Mouse (Mus musculus) C2C12 (cell line): Measurements from ENCODE around the gene Zkscan2. TPM values are rescaled to one million over a fixed set of nuclear protein-coding genes. Genes with fewer than 3 reads are reported as not detected.

Experiments
- H3K27me3 ChIP-seq: one replicate; pipeline ENCODE4 v1.6.1; 2011; ENCODE audit not compliant: control insufficient read depth, insufficient read depth, insufficient read length
- H3K36me3 ChIP-seq: one replicate; pipeline ENCODE4 v1.6.1; 2011; ENCODE audit not compliant: control insufficient read depth, insufficient read depth
- H3K4me3 ChIP-seq: one replicate; pipeline ENCODE4 v1.5.1; 2011; ENCODE audit warnings: mild to moderate bottlenecking, control low read depth; ENCODE audit not compliant: poor library complexity, insufficient read depth, severe bottlenecking
- H3K79me2 ChIP-seq: one replicate; pipeline ENCODE4 v1.6.1; 2011; ENCODE audit not compliant: control insufficient read depth, insufficient read depth
- H3K79me3 ChIP-seq: one replicate; pipeline ENCODE4 v1.6.1; 2011; ENCODE audit warnings: low read depth, control low read depth
- H3ac ChIP-seq: one replicate; pipeline ENCODE3; 2011; ENCODE audit warnings: low read depth; ENCODE audit not compliant: control insufficient read depth, insufficient read length
- CEBPB ChIP-seq: IDR thresholded peaks from one replicate; pipeline ENCODE4 v1.6.1; 2011; ENCODE audit warnings: low read depth, mild to moderate bottlenecking, control low read depth, moderate library complexity
- CTCF ChIP-seq: IDR thresholded peaks from one replicate; pipeline ENCODE4 v1.5.1; 2011; ENCODE audit not compliant: control insufficient read depth, insufficient read depth, insufficient read length
- FOSL1 ChIP-seq: IDR thresholded peaks from one replicate; pipeline ENCODE4 v1.8.0; 2011; ENCODE audit warnings: mild to moderate bottlenecking, low read length; ENCODE audit not compliant: poor library complexity, insufficient read depth, severe bottlenecking
- MAX ChIP-seq: IDR thresholded peaks from one replicate; pipeline ENCODE4 v1.6.1; 2011; ENCODE audit warnings: mild to moderate bottlenecking, control low read depth
- MYOD1 ChIP-seq: IDR thresholded peaks from one replicate; pipeline ENCODE4 v1.6.1; 2011; ENCODE audit warnings: low read depth; ENCODE audit not compliant: control insufficient read depth, insufficient read length
- MYOG ChIP-seq: IDR thresholded peaks from one replicate; pipeline ENCODE4 v1.6.1; 2011; ENCODE audit not compliant: control insufficient read depth, insufficient read length; ENCODE audit errors: extremely low read depth
- USF1 ChIP-seq: IDR thresholded peaks from one replicate; pipeline ENCODE4 v1.6.1; 2011; ENCODE audit warnings: low read depth, mild to moderate bottlenecking, control low read depth, moderate library complexity
- polyA plus RNA-seq: library from polyadenylated mRNA; unstranded; fragments of >200 nt; fragmentation: generic; extraction: Trizol; gene quantifications from one replicate; pipeline ENCODE4 v1.2.1, GENCODE M21; 2012; ENCODE audit warnings: missing spikeins

Gene Zkscan2
- polyA plus RNA-seq, 1 experiment, result not detected

DNA sequence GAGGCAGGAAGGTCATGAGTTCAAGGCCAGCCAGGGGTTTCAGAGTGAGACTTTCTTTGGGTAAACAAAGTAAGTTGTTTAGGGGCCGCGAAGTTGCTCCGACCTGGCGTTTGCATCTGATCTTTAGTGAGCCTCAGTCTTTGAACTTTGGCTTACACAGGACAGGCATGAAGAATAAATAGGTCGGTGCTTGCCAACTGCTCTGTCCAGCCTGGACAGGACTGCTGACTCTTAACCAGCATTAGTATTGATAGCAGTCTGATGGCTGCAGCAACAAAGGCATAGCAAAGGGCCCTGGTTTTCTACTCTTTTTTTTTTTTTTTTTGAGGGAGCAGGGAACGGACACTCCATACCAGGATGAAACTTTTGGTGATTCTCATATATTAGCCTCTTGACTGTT is 47.7 kb downstream of the Zkscan2 start:
- Histone ChIP-seq H3K4me3 (no peak overlapping the region), H3K27me3 (no peaks in the 10 kb centered on the region), H3K79me3 (no peaks in the 10 kb centered on the region), H3ac (no peak overlapping the region), H3K36me3 (no peaks in the 10 kb centered on the region), H3K79me2 (no peaks in the 10 kb centered on the region)
- no peak for TF ChIP-seq USF1
- no peak for TF ChIP-seq FOSL1
- TF ChIP-seq CEBPB, result no peak
- no peak for TF ChIP-seq MAX
- TF ChIP-seq MYOD1, result no peak
- TF ChIP-seq CTCF, result no peak
- no peak for TF ChIP-seq MYOG

DNA sequence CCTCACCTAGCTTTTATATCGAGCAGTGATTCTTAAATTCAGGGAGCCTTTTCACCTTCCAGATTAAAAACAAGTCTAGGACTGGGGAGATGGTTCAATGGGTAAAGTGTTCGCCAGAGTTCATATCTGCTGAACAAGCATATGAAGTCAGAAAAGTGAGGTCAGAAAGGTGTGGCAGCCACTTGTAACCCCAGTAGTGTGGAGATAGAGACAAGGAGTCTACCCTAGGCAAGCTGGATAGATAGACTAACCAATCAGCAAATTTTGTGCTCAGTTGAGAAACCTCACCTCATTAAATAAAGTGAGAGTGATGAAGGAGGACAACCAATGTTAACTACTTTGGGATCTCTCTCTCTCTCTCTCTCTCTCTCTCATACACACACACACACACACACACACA is 49.7 kb downstream of the Zkscan2 start:
- no peak for TF ChIP-seq USF1
- TF ChIP-seq CEBPB, result no peak
- no peak for TF ChIP-seq MYOG
- no peak for TF ChIP-seq FOSL1
- TF ChIP-seq MAX, result no peak
- TF ChIP-seq MYOD1, result no peak
- TF ChIP-seq CTCF, result no peak
- Histone ChIP-seq H3K27me3 (no peaks in the 10 kb centered on the region), H3K79me3 (no peaks in the 10 kb centered on the region), H3K79me2 (no peaks in the 10 kb centered on the region), H3ac (no peak overlapping the region), H3K4me3 (no peak overlapping the region), H3K36me3 (no peaks in the 10 kb centered on the region)

DNA sequence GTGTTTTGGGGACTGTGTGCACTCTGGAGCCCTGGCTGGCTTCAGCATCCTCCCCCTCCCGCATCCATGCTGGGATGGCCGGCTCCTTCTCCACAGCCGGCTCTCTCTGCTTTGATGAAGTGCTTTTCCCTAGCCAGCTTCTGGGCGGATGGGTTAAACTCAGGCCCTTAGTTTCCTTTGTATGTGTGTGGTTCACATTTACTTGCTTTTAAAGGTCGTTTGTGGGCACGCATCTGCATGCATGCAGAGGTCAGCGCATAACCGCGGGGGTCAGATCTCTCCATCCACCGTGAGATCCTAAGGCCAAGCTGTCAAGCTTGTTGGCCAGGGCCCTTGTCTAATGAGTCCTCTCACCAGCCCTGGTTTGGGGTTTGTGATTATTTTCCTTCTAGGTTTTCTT is 50.6 kb downstream of the Zkscan2 start:
- H3K27me3 ChIP-seq, result no peaks in the 10 kb centered on the region
- no peaks in the 10 kb centered on the region for H3K79me3 ChIP-seq
- no peak overlapping the region for H3K4me3 ChIP-seq
- H3K79me2 ChIP-seq, result no peaks in the 10 kb centered on the region
- TF ChIP-seq FOSL1, result no peak
- TF ChIP-seq MYOG, result no peak
- TF ChIP-seq MYOD1, result no peak
- TF ChIP-seq CTCF, result no peak
- no peak for TF ChIP-seq MAX
- no peak for TF ChIP-seq CEBPB
- no peak for TF ChIP-seq USF1
- no peaks in the 10 kb centered on the region for H3K36me3 ChIP-seq
- H3ac ChIP-seq, result no peak overlapping the region

DNA sequence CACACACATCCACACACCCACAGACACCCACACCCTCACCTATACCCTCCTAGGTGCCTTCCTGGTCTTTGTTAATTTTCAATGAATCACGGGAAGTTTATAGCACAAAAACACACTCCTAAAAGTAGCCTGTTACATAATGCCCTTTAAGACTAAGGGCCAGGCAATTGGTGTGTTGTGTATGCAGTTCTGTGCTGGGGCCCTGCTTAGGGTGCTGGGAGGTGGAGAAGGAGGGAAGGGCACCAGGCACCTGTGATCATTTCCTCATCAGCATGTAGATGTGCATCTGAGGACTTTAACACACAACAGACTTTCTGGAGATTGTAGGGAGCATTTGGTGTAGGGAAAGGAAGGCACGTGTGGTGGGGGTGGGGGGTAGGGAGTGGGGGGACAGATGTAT is 51.5 kb downstream of the Zkscan2 start:
- H3K4me3 ChIP-seq, result no peak overlapping the region
- no peaks in the 10 kb centered on the region for H3K79me3 ChIP-seq
- no peak overlapping the region for H3ac ChIP-seq
- TF ChIP-seq MYOG, result no peak
- TF ChIP-seq MAX, result no peak
- TF ChIP-seq CTCF, result no peak
- no peak for TF ChIP-seq USF1
- TF ChIP-seq MYOD1, result no peak
- TF ChIP-seq FOSL1, result no peak
- TF ChIP-seq CEBPB, result no peak
- H3K36me3 ChIP-seq, result no peaks in the 10 kb centered on the region
- no peaks in the 10 kb centered on the region for H3K27me3 ChIP-seq
- no peaks in the 10 kb centered on the region for H3K79me2 ChIP-seq

DNA sequence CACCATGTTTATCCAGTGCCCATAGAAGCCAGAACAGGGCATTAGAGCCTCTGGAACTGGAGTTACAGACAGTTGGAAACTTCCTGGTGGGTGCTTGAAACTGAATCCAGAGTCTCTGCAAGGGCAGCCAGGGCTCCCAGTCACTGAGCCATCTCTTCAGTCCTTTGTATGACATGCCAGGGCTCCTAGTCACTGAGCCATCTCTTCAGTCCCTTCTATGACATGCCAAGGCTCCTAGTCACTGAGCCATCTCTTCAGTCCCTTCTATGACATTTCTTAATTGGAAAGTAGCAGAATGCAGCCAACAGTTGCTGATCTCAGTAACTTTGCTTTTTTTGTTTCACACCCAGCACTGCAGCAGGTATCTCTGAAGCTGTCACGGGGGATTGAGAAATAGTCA is 58.2 kb downstream of the Zkscan2 start:
- Histone ChIP-seq H3K27me3 (no peaks in the 10 kb centered on the region), H3ac (no peak overlapping the region), H3K79me3 (no peaks in the 10 kb centered on the region), H3K79me2 (no peaks in the 10 kb centered on the region), H3K36me3 (no peaks in the 10 kb centered on the region), H3K4me3 (no peak overlapping the region)
- TF ChIP-seq MYOD1 (no peak), MYOG (no peak), USF1 (no peak), MAX (no peak), FOSL1 (no peak), CEBPB (no peak), CTCF (no peak)

DNA sequence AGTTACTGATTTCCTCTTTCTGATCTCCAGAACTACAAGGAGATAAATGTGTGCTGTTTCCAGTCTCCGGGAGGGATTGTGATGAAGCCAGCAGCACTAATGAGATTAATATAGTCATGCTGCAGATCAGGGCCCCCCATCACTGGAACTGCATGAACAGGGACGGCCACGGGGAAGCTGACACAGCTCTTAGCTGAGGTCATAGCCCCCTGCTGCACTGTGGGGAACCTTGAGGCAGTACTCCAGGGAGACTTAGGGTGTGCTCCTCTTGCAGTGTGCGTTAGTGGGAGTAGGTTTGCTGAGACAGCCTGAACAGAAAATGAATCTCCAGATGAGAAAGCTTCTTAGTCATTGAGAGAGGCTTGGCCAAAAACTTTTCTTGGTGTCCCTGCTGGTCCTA is 69.0 kb downstream of the Zkscan2 start:
- no peaks in the 10 kb centered on the region for H3K36me3 ChIP-seq
- H3ac ChIP-seq, result no peak overlapping the region
- TF ChIP-seq USF1, result no peak
- no peak for TF ChIP-seq MYOD1
- no peak for TF ChIP-seq MAX
- no peak for TF ChIP-seq FOSL1
- TF ChIP-seq CEBPB, result no peak
- TF ChIP-seq CTCF, result no peak
- no peak for TF ChIP-seq MYOG

More for the DNA sequence above, 69.0 kb downstream of the Zkscan2 start:
- Histone ChIP-seq H3K79me2 (no peaks in the 10 kb centered on the region), H3K4me3 (no peak overlapping the region), H3K27me3 (no peaks in the 10 kb centered on the region), H3K79me3 (no peaks in the 10 kb centered on the region)
